Mouse (Mus musculus) MEL (cell line): ENCODE measurements around the gene Ttc16. TPM values are rescaled to one million over a fixed set of nuclear protein-coding genes. Genes with fewer than 3 reads are reported as not detected.

Experiments
- DNase-seq: peaks from one replicate; pipeline ENCODE4 v3.0.0; 2011; ENCODE audit warnings: low read depth, low spot score
- H3K27ac ChIP-seq: 2 replicates; pipeline ENCODE4 v1.5.1; 2012; ENCODE audit warnings: low read depth, mild to moderate bottlenecking, control low read depth, low read length, moderate library complexity; ENCODE audit not compliant: control insufficient read depth
- H3K27me3 ChIP-seq, 2 experiments: fragments of 150-350 bp in 1 of 2; sonication (generic) in 1 of 2; 2 replicates each; pipeline ENCODE4 v1.6.1; 2012; ENCODE audit warnings: low read length in 2 of 2, mild to moderate bottlenecking in 2 of 2, improper control_type of control experiment in 1 of 2, moderate library complexity in 1 of 2; ENCODE audit not compliant: insufficient read depth in 2 of 2, control insufficient read depth in 1 of 2
- H3K36me3 ChIP-seq, 2 experiments: 2 replicates each; pipeline ENCODE4 v1.6.1; 2012 to 2014; ENCODE audit warnings: low read length in 2 of 2, improper control_type of control experiment in 1 of 2, inconsistent platforms in 1 of 2, mild to moderate bottlenecking in 1 of 2; ENCODE audit not compliant: insufficient read depth in 2 of 2, control insufficient read depth in 1 of 2
- H3K4me1 ChIP-seq, 2 experiments: fragments of 150-350 bp in 1 of 2; sonication (generic) in 1 of 2; 2 replicates each; pipeline ENCODE4 v1.6.1; 2012; ENCODE audit warnings: low read length in 2 of 2, improper control_type of control experiment in 1 of 2, mild to moderate bottlenecking in 1 of 2; ENCODE audit not compliant: insufficient read depth in 2 of 2, control insufficient read depth in 1 of 2
- H3K4me3 ChIP-seq, 2 experiments: fragments of 150-350 bp in 1 of 2; sonication (generic) in 1 of 2; 2 replicates each; pipeline ENCODE4 v1.5.1; 2012; ENCODE audit warnings: low read depth in 2 of 2, low read length in 2 of 2, mild to moderate bottlenecking in 2 of 2, moderate library complexity in 2 of 2, control low read depth in 1 of 2, improper control_type of control experiment in 1 of 2; ENCODE audit not compliant: control insufficient read depth in 1 of 2, insufficient read depth in 1 of 2
- H3K79me2 ChIP-seq: 2 replicates; pipeline ENCODE4 v1.6.1; 2012; ENCODE audit warnings: mild to moderate bottlenecking, low read length, moderate library complexity; ENCODE audit not compliant: control insufficient read depth, poor library complexity, insufficient read depth
- H3K9ac ChIP-seq: 2 replicates; pipeline ENCODE4 v1.6.1; 2012; ENCODE audit warnings: low read depth, mild to moderate bottlenecking, control low read depth, low read length, moderate library complexity; ENCODE audit not compliant: control insufficient read depth, poor library complexity, severe bottlenecking
- H3K9me3 ChIP-seq: fragments of 150-350 bp; sonication (generic); replicated peaks from 2 replicates; pipeline ENCODE4 v1.6.1; 2012; ENCODE audit warnings: mild to moderate bottlenecking, low read length, improper control_type of control experiment, moderate library complexity; ENCODE audit not compliant: insufficient read depth
- CTCF ChIP-seq, 3 experiments: IDR thresholded peaks in 2 of 3; conservative IDR thresholded peaks in 1 of 3; 2 replicates each; pipeline ENCODE4 v1.5.1; 2011 to 2012; ENCODE audit warnings: low read length in 3 of 3, low read depth in 2 of 3, mild to moderate bottlenecking in 2 of 3, improper control_type of control experiment in 1 of 3, inconsistent platforms in 1 of 3, mixed read lengths in 1 of 3, moderate library complexity in 1 of 3; ENCODE audit not compliant: control insufficient read depth in 1 of 3, insufficient read depth in 1 of 3, poor library complexity in 1 of 3, severe bottlenecking in 1 of 3
- E2F4 ChIP-seq: IDR thresholded peaks from 2 replicates; pipeline ENCODE4 v1.6.1; 2011; ENCODE audit warnings: low read depth, low read length, improper control_type of control experiment, borderline replicate concordance
- ETS1 ChIP-seq: IDR thresholded peaks from 2 replicates; pipeline ENCODE4 v1.6.1; 2012; ENCODE audit warnings: low read depth, mild to moderate bottlenecking, inconsistent platforms, low read length, improper control_type of control experiment, moderate library complexity
- GATA1 ChIP-seq: IDR thresholded peaks from 2 replicates; pipeline ENCODE4 v1.6.1; 2011; ENCODE audit warnings: low read depth, low read length, improper control_type of control experiment
- HCFC1 ChIP-seq: IDR thresholded peaks from 2 replicates; pipeline ENCODE4 v1.6.1; 2012; ENCODE audit warnings: low read depth, mild to moderate bottlenecking, inconsistent platforms, low read length, improper control_type of control experiment, moderate library complexity
- MAFK ChIP-seq: IDR thresholded peaks from 2 replicates; pipeline ENCODE4 v1.6.1; 2011; ENCODE audit warnings: low read depth, mild to moderate bottlenecking, low read length, improper control_type of control experiment, borderline replicate concordance
- MAZ ChIP-seq: IDR thresholded peaks from 2 replicates; pipeline ENCODE4 v1.6.1; 2012; ENCODE audit warnings: low read depth, mild to moderate bottlenecking, inconsistent platforms, low read length, improper control_type of control experiment
- MXI1 ChIP-seq: IDR thresholded peaks from 2 replicates; pipeline ENCODE4 v1.6.1; 2011; ENCODE audit warnings: mild to moderate bottlenecking, low read depth, low read length, improper control_type of control experiment
- MYB ChIP-seq: IDR thresholded peaks from 2 replicates; pipeline ENCODE4 v1.6.1; 2011; ENCODE audit warnings: mild to moderate bottlenecking, low read depth, low read length, improper control_type of control experiment
- MYC ChIP-seq: IDR thresholded peaks from 2 replicates; pipeline ENCODE4 v1.6.1; 2011; ENCODE audit warnings: low read depth, mild to moderate bottlenecking, low read length, improper control_type of control experiment, moderate library complexity
- POLR2A ChIP-seq, 2 experiments: IDR thresholded peaks; 2 replicates each; pipeline ENCODE4 v1.6.1; 2011 to 2012; ENCODE audit warnings: low read length in 2 of 2, mild to moderate bottlenecking in 2 of 2, control low read depth in 1 of 2, improper control_type of control experiment in 1 of 2, low read depth in 1 of 2, moderate library complexity in 1 of 2; ENCODE audit not compliant: control insufficient read depth in 1 of 2, insufficient read depth in 1 of 2, poor library complexity in 1 of 2
- RCOR1 ChIP-seq: IDR thresholded peaks from 2 replicates; pipeline ENCODE4 v1.6.1; 2012; ENCODE audit warnings: low read depth, mild to moderate bottlenecking, inconsistent platforms, low read length, improper control_type of control experiment
- SIN3A ChIP-seq: IDR thresholded peaks from 2 replicates; pipeline ENCODE4 v1.6.1; 2012; ENCODE audit warnings: low read length, improper control_type of control experiment, inconsistent platforms
- TAL1 ChIP-seq: IDR thresholded peaks from 2 replicates; pipeline ENCODE4 v1.6.1; 2012; ENCODE audit warnings: mild to moderate bottlenecking, inconsistent platforms, low read length, moderate library complexity, mixed read lengths
- TBP ChIP-seq: IDR thresholded peaks from 2 replicates; pipeline ENCODE4 v1.8.0; 2011; ENCODE audit warnings: low read depth, low read length, improper control_type of control experiment
- TCF12 ChIP-seq: IDR thresholded peaks from 2 replicates; pipeline ENCODE4 v1.6.1; 2014; ENCODE audit warnings: low read depth, mild to moderate bottlenecking, inconsistent platforms, low read length, improper control_type of control experiment, moderate library complexity
- ZC3H11A ChIP-seq: IDR thresholded peaks from 2 replicates; pipeline ENCODE4 v1.6.1; 2012; ENCODE audit warnings: low read depth, mild to moderate bottlenecking, inconsistent platforms, low read length, improper control_type of control experiment
- polyA plus RNA-seq, 2 experiments: library from polyadenylated mRNA; stranded (reverse) in 1 of 2; unstranded in 1 of 2; fragments of >175 nt in 1 of 2; fragments of >200 nt in 1 of 2; gene quantifications; 2 replicates each; pipeline versions ENCODE4 v1.2.1 to v1.2.4; 2012; ENCODE audit warnings: low replicate concordance in 2 of 2, low read depth in 1 of 2; ENCODE audit not compliant: insufficient read length in 2 of 2, insufficient read depth in 1 of 2, missing spikeins in 1 of 2
- total RNA-seq: library from RNA; depleted of rRNA; stranded (reverse); fragments of 300-350 nt; gene quantifications from 2 replicates; pipeline ENCODE4 v1.2.3, GENCODE M21; 2012

The Ttc16 gene
- total and polyA plus RNA-seq, 3 experiments = 0.35 to 0.69 TPM; not detected in 1

GRCm38 (mm10) chr2:32744272-32744982 is 31.0 kb downstream of the Ttc16 start:
- no peak overlapping the region for H3K27ac ChIP-seq
- H3K4me1 ChIP-seq = no peaks in the 10 kb centered on the region
- no peak for TF ChIP-seq TCF12
- TF ChIP-seq SIN3A = 0 out of 2 replicates have a peak, but pooled peaks have one; percentile 30
- H3K9me3 ChIP-seq = no peaks in the 10 kb centered on the region
- H3K79me2 ChIP-seq = no peaks in the 10 kb centered on the region
- DNase-seq = peak; percentile 47
- H3K36me3 ChIP-seq = no peaks in the 10 kb centered on the region
- H3K27me3 ChIP-seq = no peaks in the 10 kb centered on the region
- H3K4me3 ChIP-seq = no peak overlapping the region
- H3K9ac ChIP-seq = no peak overlapping the region

GRCm38 (mm10) chr2:32742173-32742531 is 33.3 kb downstream of the Ttc16 start:
- Histone ChIP-seq H3K27ac (no peak overlapping the region), H3K9ac (no peak overlapping the region), H3K4me3 (no peak overlapping the region), H3K27me3 (peaks cover 0 to 3% of the 10 kb centered on the region in 2 experiments; a peak in 1 of 4 replicates), H3K79me2 (no peaks in the 10 kb centered on the region), H3K36me3 (no peaks in the 10 kb centered on the region), H3K9me3 (no peaks in the 10 kb centered on the region), H3K4me1 (no peaks in the 10 kb centered on the region)
- TF ChIP-seq MAFK (no peak), MAZ (no peak), TAL1 (no peak), ETS1 (no peak), TBP (no peak), MXI1 (no peak), ZC3H11A (no peak), POLR2A (IDR thresholded peaks at IDR 0.05; ENCODE audit: control insufficient read depth in 1 of 2, insufficient read depth in 1 of 2, low read depth in 1 of 2, low read length in 2 of 2, poor library complexity in 1 of 2) (no peak), CTCF (IDR thresholded peaks at IDR 0.05 in 2 of 3, conservative IDR thresholded peaks at IDR 0.05 in 1 of 3; ENCODE audit: control insufficient read depth in 1 of 3, insufficient read depth in 1 of 3, low read depth in 2 of 3, low read length in 3 of 3, poor library complexity in 1 of 3, severe bottlenecking in 1 of 3) (no peak), MYC (no peak), E2F4 (no peak), GATA1 (no peak), SIN3A (no peak), RCOR1 (no peak), MYB (no peak), HCFC1 (no peak)
- no peak for DNase-seq
